Mouse (Mus musculus): ENCODE data around the gene Hoxb6. TPM values are rescaled to one million over a fixed set of nuclear protein-coding genes. Genes with fewer than 3 reads are reported as not detected.

Gene Hoxb6
- polyA plus RNA-seq, 1 experiment from 2014 or later: 66.7 TPM

DNA sequence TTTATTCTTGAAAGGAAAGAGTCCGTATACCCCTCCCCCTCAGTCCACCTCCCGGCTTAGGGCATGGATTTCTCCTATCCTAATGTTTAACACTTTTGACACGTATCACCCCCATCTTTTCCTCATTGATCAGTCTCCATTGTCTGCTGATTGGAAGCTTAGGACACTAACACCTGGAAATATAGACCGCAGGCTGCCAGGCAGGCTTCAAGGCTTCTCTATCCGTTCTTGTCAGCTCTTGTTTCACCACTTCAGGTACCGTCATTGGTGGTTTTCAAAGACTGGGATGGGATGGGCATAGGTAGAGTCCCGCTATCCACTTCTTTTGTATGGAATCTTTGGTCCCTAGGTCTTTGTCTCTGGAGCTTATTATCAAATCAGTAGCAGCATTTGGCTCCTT lies 34.8 kb downstream of the Hoxb6 start:
- peaks cover 60% of the 10 kb centered on the region for H3K27me3 ChIP-seq
- no peaks in the 10 kb centered on the region for H3K4me1 ChIP-seq (replicated peaks)
- H3K4me2 ChIP-seq: peak overlapping the region; percentile 59
- H3K36me3 ChIP-seq: no peaks in the 10 kb centered on the region
- no peak for ATAC-seq (ENCODE audit: low FRiP score, low read depth)
- H3K4me3 ChIP-seq: peak overlapping the region; percentile 43
- H3K27ac ChIP-seq (replicated peaks): peak overlapping the region; percentile 96
- H3K9me3 ChIP-seq: no peaks in the 10 kb centered on the region
- peak overlapping the region; percentile 65 for H3K9ac ChIP-seq
- 5% methylated on average over 7 of the region's 7 CpGs for WGBS

DNA sequence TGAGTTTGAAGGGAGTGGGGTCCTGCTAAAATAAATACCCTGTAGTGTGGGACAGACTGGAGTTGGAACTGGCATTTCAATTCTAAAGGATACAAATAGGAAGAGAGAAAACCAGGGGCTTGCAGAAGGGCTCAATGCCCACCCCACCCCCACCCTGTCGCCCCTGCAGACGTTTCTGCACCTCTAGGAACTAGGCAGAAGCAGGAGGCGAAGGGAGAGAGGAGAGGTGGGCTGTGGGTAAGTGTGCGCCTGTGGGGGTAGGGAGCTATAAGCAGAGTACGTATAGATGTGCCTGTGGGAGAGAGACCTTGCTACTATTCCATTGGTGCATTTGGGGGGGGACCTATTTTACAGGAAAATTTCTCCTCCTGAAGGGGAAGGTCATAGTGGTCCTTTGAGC lies 35.5 kb downstream of the Hoxb6 start:
- no peaks in the 10 kb centered on the region for H3K4me1 ChIP-seq (replicated peaks)
- ATAC-seq (ENCODE audit: low FRiP score, low read depth): peak; percentile 67
- peaks cover 54% of the 10 kb centered on the region for H3K27me3 ChIP-seq

DNA sequence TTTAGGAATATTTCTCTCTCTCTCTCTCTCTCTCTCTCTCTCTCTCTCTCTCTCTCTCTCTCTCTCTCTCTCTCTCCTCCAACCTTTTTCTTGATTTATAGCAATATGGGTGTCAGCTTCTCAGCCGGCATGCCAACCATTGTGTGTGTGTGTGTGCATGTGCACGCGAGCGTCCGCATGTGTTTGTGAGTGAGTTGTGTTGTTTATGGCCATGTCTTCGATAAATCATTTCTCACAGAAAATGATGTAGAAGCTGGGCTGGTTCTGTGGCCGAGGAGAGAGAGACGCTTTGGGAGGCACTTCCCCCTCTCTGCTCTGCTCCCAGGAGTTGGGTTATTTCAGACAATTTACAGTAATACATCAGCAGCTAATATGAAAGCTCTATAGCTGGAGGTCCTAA lies 36.3 kb downstream of the Hoxb6 start:
- no peaks in the 10 kb centered on the region for H3K4me1 ChIP-seq (replicated peaks)
- peak overlapping the region; percentile 43 for H3K4me3 ChIP-seq
- no peaks in the 10 kb centered on the region for H3K36me3 ChIP-seq
- H3K27ac ChIP-seq (replicated peaks): peak overlapping the region; percentile 96
- H3K9ac ChIP-seq: peak overlapping the region; percentile 65
- WGBS: 5% methylated on average over 8 of the region's 8 CpGs
- no peak for ATAC-seq (ENCODE audit: low FRiP score, low read depth)
- peaks cover 50% of the 10 kb centered on the region for H3K27me3 ChIP-seq
- no peaks in the 10 kb centered on the region for H3K9me3 ChIP-seq
- H3K4me2 ChIP-seq: peak overlapping the region; percentile 59

More for the DNA sequence above, 35.5 kb downstream of the Hoxb6 start:
- no peaks in the 10 kb centered on the region for H3K9me3 ChIP-seq
- no peaks in the 10 kb centered on the region for H3K36me3 ChIP-seq
- peak overlapping the region; percentile 43 for H3K4me3 ChIP-seq
- 4% methylated on average over 5 of the region's 5 CpGs for WGBS
- H3K9ac ChIP-seq: peak overlapping the region; percentile 65
- peak overlapping the region; percentile 96 for H3K27ac ChIP-seq (replicated peaks)
- peak overlapping the region; percentile 59 for H3K4me2 ChIP-seq

DNA sequence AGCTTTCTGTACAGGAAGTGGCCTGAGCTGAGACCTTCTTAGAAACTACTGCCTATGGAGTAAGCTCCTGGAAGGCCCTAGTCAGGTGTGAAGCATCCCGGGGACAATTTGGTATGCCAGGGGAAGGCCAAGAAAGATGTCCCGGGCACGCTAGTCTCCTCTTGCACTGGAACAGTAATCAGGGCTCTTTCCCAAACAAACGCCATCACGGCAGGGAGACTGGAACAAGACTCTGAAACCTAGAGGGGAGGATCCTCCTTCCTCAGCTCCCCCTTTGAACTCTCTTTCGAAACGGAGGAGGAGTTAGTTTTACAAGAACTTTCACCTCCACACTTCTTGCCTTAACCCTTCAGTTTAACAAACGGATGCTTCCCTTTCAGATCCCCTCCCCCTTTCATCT lies 39.8 kb downstream of the Hoxb6 start:
- H3K27me3 ChIP-seq: peaks cover 59% of the 10 kb centered on the region
- peak overlapping the region; percentile 96 for H3K27ac ChIP-seq (replicated peaks)
- H3K4me1 ChIP-seq (replicated peaks): peaks cover 22% of the 10 kb centered on the region
- H3K9me3 ChIP-seq: no peaks in the 10 kb centered on the region
- ATAC-seq (ENCODE audit: low FRiP score, low read depth): no peak
- WGBS: under 1% methylated on average over 8 of the region's 8 CpGs
- no peaks in the 10 kb centered on the region for H3K36me3 ChIP-seq
- peak overlapping the region; percentile 65 for H3K9ac ChIP-seq
- peak overlapping the region; percentile 43 for H3K4me3 ChIP-seq
- peak overlapping the region; percentile 59 for H3K4me2 ChIP-seq

DNA sequence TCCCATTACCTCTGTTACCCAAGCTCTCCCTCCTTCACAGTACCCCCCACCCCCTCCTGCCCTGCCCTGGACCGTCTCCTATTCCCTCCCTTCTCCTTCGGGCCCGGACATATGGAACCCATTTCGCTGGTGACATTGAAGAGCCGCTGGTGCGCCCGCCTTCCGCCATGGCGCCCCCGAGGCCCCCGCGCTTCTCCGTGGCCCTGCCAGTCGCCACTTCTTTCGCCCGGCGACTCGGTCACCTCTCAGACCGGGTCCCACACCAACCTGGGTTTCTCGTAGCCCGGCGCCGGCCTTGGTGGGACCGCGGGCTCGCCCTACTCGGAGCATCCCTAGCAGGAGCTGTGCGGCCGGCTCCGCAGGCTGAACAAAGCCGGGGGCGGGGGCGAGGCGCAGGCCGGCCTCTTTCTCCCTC lies 40.3 kb downstream of the Hoxb6 start:
- H3K4me3 ChIP-seq: peak overlapping the region; percentile 43
- H3K27me3 ChIP-seq: peaks cover 59% of the 10 kb centered on the region
- ATAC-seq (ENCODE audit: low FRiP score, low read depth): no peak
- peak overlapping the region; percentile 65 for H3K9ac ChIP-seq
- no peaks in the 10 kb centered on the region for H3K36me3 ChIP-seq
- peak overlapping the region; percentile 96 for H3K27ac ChIP-seq (replicated peaks)
- H3K9me3 ChIP-seq: no peaks in the 10 kb centered on the region
- WGBS: under 1% methylated on average over 35 of the region's 35 CpGs
- H3K4me2 ChIP-seq: peak overlapping the region; percentile 59
- peaks cover 22% of the 10 kb centered on the region for H3K4me1 ChIP-seq (replicated peaks)

DNA sequence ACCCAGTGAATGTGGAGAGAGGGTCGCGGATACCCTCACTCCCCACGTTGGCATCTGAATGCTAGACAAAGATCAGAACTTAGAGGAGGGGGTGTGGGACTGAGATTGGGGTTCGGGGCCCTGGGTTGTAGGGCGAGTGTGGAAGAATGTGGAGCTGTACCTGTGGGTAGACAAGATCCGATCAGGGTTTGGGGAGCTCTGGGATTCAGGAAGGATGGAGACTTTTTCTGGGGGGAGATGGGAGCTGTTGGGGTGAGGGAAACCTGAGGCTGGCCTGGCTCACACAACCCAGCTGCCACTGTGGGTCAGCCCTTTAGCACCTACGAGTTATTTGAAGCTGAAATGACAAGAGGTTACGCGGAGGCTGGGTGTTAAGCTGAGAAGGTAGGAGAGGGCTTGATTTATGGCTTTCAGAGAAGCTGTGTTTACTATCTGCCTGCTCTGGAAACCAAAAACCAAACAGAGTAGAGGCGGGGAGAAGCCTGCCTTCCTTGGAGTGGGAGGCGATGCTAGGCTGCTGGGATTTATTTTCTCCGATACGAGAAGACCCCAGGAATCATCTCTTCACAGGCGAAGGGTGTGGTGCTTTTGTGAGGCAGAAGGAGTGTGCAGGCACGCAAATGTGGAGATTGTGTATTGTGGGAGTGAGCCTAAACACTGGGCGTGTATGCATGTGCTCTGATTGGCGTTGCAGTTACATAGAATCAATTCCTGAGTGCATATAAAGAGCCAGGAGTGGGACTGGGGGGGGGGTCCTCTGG lies 41.1 kb downstream of the Hoxb6 start:
- Histone ChIP-seq H3K4me1 (replicated peaks) (peaks cover 29% of the 10 kb centered on the region), H3K9ac (peak overlapping the region; percentile 65), H3K4me3 (peak overlapping the region; percentile 43), H3K36me3 (no peaks in the 10 kb centered on the region), H3K27me3 (peaks cover 56% of the 10 kb centered on the region), H3K9me3 (no peaks in the 10 kb centered on the region), H3K27ac (replicated peaks) (peak overlapping the region; percentile 96), H3K4me2 (peak overlapping the region; percentile 59)
- ATAC-seq (ENCODE audit: low FRiP score, low read depth): no peak
- 3% methylated on average over 17 of the region's 17 CpGs for WGBS

DNA sequence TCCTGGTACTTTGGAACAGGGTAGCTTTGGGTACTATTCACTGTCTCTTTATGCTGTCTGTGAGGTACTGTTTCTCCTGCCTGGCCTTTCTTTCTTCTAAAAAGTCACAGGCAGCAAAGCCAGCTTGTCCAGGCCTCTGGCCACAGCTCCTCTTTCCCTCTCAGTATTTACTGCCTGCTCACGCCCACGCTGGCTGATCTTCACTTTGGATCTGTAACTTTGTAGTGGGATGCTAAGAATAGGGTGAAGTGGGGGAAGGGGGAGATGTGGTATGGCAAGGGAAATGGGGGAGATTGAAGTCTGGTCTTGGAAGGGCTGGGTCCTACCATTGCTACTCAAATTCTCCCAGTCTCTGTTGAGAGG lies 41.7 kb downstream of the Hoxb6 start:
- peak overlapping the region; percentile 59 for H3K4me2 ChIP-seq
- no peaks in the 10 kb centered on the region for H3K9me3 ChIP-seq
- ATAC-seq (ENCODE audit: low FRiP score, low read depth): no peak
- H3K27me3 ChIP-seq: peaks cover 53% of the 10 kb centered on the region
- 9% methylated on average over 2 of the region's 2 CpGs for WGBS
- H3K4me1 ChIP-seq (replicated peaks): peaks cover 35% of the 10 kb centered on the region
- H3K4me3 ChIP-seq: peak overlapping the region; percentile 43
- peak overlapping the region; percentile 96 for H3K27ac ChIP-seq (replicated peaks)
- no peaks in the 10 kb centered on the region for H3K36me3 ChIP-seq
- peak overlapping the region; percentile 65 for H3K9ac ChIP-seq

DNA sequence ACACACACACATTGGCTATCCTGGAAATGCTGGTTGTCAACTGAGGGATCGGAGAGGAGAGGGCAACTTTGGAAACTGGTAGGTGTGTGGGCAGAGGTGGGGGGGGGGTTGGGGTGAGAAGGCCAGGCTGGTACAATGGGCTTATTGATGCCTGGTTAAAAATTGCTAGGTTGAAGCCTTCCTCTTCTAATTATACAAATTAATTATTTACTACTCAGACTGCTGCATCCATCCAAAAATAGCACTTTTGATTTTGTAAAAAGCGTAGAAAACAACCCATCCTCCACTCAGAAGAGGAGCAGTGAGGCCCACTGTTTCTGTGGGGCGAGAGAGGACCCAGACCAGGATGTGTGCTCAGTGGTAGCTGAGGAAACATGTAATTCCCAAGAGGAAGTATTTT lies 42.7 kb downstream of the Hoxb6 start:
- no peaks in the 10 kb centered on the region for H3K9me3 ChIP-seq
- peaks cover 44% of the 10 kb centered on the region for H3K4me1 ChIP-seq (replicated peaks)
- peaks cover 52% of the 10 kb centered on the region for H3K27me3 ChIP-seq
- WGBS: 25% methylated on average over 3 of the region's 3 CpGs
- H3K27ac ChIP-seq (replicated peaks): peak overlapping the region; percentile 96
- no peaks in the 10 kb centered on the region for H3K36me3 ChIP-seq
- peak overlapping the region; percentile 59 for H3K4me2 ChIP-seq
- ATAC-seq (ENCODE audit: low FRiP score, low read depth): no peak
- H3K9ac ChIP-seq: peak overlapping the region; percentile 65
- peak overlapping the region; percentile 43 for H3K4me3 ChIP-seq

DNA sequence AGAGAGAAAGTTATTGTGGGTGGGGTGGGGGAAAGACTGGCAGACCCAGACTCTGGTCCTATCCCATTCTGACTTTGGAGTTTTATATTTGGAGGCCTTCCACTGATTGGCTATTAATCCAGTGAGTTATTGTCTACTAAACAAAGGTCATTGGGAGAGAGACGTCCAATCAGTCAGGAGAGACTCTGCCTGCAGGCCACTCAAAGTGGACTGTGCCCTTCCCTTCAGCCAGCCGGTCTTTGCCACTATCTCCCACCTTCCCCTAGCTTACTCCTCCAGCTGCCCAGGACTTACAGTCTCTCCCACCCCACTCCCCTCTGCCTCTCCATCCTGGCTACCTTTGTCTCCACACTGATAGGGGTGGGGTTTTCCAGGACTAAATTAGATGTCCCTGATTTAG lies 44.3 kb downstream of the Hoxb6 start:
- 3% methylated on average over 2 of the region's 2 CpGs for WGBS
- H3K4me2 ChIP-seq: peak overlapping the region; percentile 59
- no peaks in the 10 kb centered on the region for H3K9me3 ChIP-seq
- peak overlapping the region; percentile 43; the same call in 1 of the 2 replicates for H3K4me3 ChIP-seq
- peak overlapping the region; percentile 96 for H3K27ac ChIP-seq (replicated peaks)
- no peaks in the 10 kb centered on the region for H3K36me3 ChIP-seq
- peak overlapping the region; percentile 60 for H3K9ac ChIP-seq
- peaks cover 46% of the 10 kb centered on the region for H3K4me1 ChIP-seq (replicated peaks)
- peaks cover 45% of the 10 kb centered on the region for H3K27me3 ChIP-seq
- no peak for ATAC-seq (ENCODE audit: low FRiP score, low read depth)

DNA sequence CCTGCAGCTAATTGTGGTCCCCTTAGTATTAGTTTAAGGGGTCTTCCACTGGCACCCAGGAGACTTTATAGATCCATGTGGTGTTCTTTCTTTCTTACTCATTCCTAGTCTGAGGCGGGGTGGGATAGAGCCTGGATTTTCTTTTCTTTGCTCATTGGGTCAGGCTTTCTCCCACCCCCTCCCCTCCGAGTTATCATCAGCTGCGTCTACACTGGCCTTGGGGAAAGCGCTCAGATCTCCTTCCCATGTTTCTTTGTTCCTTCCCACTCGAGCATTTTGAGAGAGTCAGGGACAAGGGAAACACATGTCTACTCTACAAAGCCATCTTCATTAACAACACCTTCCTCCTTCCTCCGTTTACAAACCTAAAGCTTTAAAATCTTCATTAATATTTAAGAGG lies 44.8 kb downstream of the Hoxb6 start:
- WGBS: 4% methylated on average over 6 of the region's 6 CpGs
- Histone ChIP-seq H3K27ac (replicated peaks) (peak overlapping the region; percentile 96), H3K4me1 (replicated peaks) (peaks cover 46% of the 10 kb centered on the region), H3K36me3 (no peaks in the 10 kb centered on the region), H3K27me3 (peaks cover 42% of the 10 kb centered on the region), H3K9ac (peak overlapping the region; percentile 60), H3K4me3 (peak overlapping the region; percentile 43; the same call in 1 of the 2 replicates), H3K9me3 (no peaks in the 10 kb centered on the region), H3K4me2 (peak overlapping the region; percentile 59)
- no peak for ATAC-seq (ENCODE audit: low FRiP score, low read depth)

DNA sequence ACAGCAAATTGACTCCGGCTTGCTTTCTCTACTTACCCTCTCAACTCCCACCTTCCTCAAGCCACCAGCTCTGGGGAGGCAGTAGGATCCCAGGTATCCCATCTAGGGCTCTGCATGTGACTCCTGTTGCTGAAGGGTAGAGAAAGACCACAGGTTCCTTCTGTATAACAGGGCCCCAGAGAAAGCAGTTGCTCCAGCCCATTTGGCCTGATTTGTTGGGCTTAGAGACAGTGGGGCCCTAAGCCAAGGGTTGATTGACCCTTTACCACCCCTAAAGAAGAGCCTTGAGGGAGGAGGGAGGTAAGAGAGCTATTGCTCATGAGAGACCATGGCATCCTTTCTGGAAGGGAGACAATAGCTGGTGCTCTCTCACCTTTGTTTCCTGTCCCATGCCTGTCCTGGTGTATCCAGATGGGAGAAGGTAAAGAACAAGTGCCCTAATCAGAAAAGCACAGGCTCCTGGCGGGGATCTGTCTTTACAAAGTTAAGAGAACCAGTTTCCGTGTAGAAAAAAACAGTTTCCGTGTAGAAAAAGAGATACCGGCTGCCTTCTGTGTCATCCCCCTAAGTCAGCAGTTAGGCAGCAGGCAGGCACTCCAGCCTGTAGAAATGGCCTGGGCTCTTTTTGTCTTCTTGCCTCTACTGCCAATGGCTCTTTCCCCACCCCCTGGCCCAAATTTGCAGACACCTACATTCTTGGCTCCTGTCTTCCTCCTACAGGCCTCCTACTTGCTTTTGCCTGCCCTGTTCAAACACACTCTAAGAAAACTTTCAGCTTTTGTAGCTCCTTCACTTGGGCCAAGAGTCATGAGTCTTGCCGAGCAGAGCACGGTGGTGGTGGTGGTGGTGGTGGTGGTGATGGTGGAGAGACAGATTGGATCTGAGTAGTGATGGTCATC lies 46.9 kb downstream of the Hoxb6 start:
- Histone ChIP-seq H3K4me1 (replicated peaks) (peaks cover 56% of the 10 kb centered on the region), H3K9ac (peak overlapping the region; percentile 60), H3K36me3 (no peaks in the 10 kb centered on the region), H3K27me3 (peaks cover 42% of the 10 kb centered on the region), H3K4me2 (peak overlapping the region; percentile 59), H3K4me3 (peak overlapping the region; percentile 43), H3K9me3 (no peaks in the 10 kb centered on the region), H3K27ac (replicated peaks) (peak overlapping the region; percentile 96)
- ATAC-seq (ENCODE audit: low FRiP score, low read depth): no peak
- 13% methylated on average over 7 of the region's 7 CpGs for WGBS
